In genomic region chr16:43575066-43575465, GRCm38 (mm10) we compare ENCODE assay signal across 8 mouse cellular contexts.
A peak's percentile ranks its signal among the peaks of the same experiment; 100 is the strongest.
DNase-seq lines count a peak whose midpoint lies in the region; ATAC-seq and TF ChIP-seq lines count a peak whose summit lies in the region.

No protein-coding gene starts in this region.

- peaks cover 42% of the 10 kb centered on the region for H3K4me1 ChIP-seq in heart, adult 2 months (ENCODE audit: control insufficient read depth, insufficient read depth, low read length)
- H3K4me1 ChIP-seq in neural tube, embryonic 13.5 days (replicated peaks): peaks cover 64% of the 10 kb centered on the region
- peaks cover 21 to 69% of the 10 kb centered on the region in 2 experiments for H3K4me1 ChIP-seq in heart, embryonic 14.5 days (ENCODE audit: control insufficient read depth in 2 of 2, insufficient read depth in 2 of 2, low read length in 2 of 2)
- H3K4me1 ChIP-seq in liver, embryonic 12.5 days: peaks cover 6% of the 10 kb centered on the region; the same call in 1 of the 2 replicates

- intact Hi-C loops in heart, adult 2 months (cut with DNase I): loop anchor here (5.0 to 10.0 kb wide), 3 partner anchors 70 to 698 kb away; partner anchors contain the start of gene Zbtb20
- intact Hi-C loops in heart, postnatal 25 days (cut with DNase I): loop anchor here (5.0 to 10.0 kb wide), 3 partner anchors 33 to 660 kb away; no protein-coding TSS in a partner anchor
- intact Hi-C loops in left cerebral cortex, postnatal 25 days (cut with DNase I): loop anchor here (2.0 to 10.0 kb wide), 3 partner anchors 34 to 740 kb away; no protein-coding TSS in a partner anchor

- H3K9me3 ChIP-seq in neural tube, embryonic 13.5 days: no peaks in the 10 kb centered on the region
- no peaks in the 10 kb centered on the region for H3K9me3 ChIP-seq in heart, embryonic 14.5 days (ENCODE audit: control insufficient read depth, low read length)
- no peaks in the 10 kb centered on the region for H3K9me3 ChIP-seq in liver, embryonic 12.5 days (replicated peaks)

- DNase-seq in heart, adult 2 months: no peak
- no peak for DNase-seq in heart, postnatal 25 days (ENCODE audit: low spot score)
- DNase-seq in neural tube, embryonic 10.5 days (ENCODE audit: extremely low spot score, low spot score): no peak
- DNase-seq in testis, postnatal 10 days (ENCODE audit: low spot score): peak; percentile 68
- DNase-seq in left cerebral cortex, postnatal 25 days (ENCODE audit: low spot score in 2 of 2): no peak

- no peak overlapping the region for H3K4me3 ChIP-seq in heart, adult 2 months
- H3K4me3 ChIP-seq in neural tube, embryonic 13.5 days: no peak overlapping the region
- no peak overlapping the region for H3K4me3 ChIP-seq in heart, embryonic 14.5 days (ENCODE audit: control insufficient read depth in 1 of 2, insufficient read depth in 1 of 2, low read depth in 1 of 2, low read length in 2 of 2)
- no peak overlapping the region for H3K4me3 ChIP-seq in liver, embryonic 12.5 days

- no peak for TF ChIP-seq POLR2A in heart, adult 2 months (IDR thresholded peaks at IDR 0.05; ENCODE audit: insufficient read depth, low read depth, low read length)

- TF ChIP-seq EP300 in heart, adult 2 months (IDR thresholded peaks at IDR 0.05; ENCODE audit: insufficient read depth, low read depth, low read length): no peak

- peak; percentile 34; the same call in 1 of the 2 replicates for ATAC-seq in neural tube, embryonic 13.5 days (ENCODE audit: low read depth)
- no peak for ATAC-seq in heart, embryonic 14.5 days (ENCODE audit: insufficient number of reproducible peaks, insufficient read depth, low FRiP score, low read depth)
- no peak for ATAC-seq in liver, embryonic 12.5 days

- peak overlapping the region; percentile 90 for H3K27ac ChIP-seq in heart, adult 2 months
- peak overlapping the region; percentile 75 for H3K27ac ChIP-seq in neural tube, embryonic 13.5 days (replicated peaks)
- H3K27ac ChIP-seq in heart, embryonic 14.5 days (replicated peaks in 1 of 2; ENCODE audit: control insufficient read depth in 1 of 2, insufficient read depth in 1 of 2, low read depth in 2 of 2, low read length in 2 of 2): peak overlapping the region; percentile 47 to 81; a peak in 3 of 4 replicates
- H3K27ac ChIP-seq in liver, embryonic 12.5 days: no peak overlapping the region

- H3K79me2 ChIP-seq in heart, adult 2 months (replicated peaks; ENCODE audit: control insufficient read depth, insufficient read depth, low read length): no peaks in the 10 kb centered on the region

- H3K27me3 ChIP-seq in heart, adult 2 months (ENCODE audit: control insufficient read depth, insufficient read depth, low read length): no peaks in the 10 kb centered on the region
- no peaks in the 10 kb centered on the region for H3K27me3 ChIP-seq in neural tube, embryonic 13.5 days
- H3K27me3 ChIP-seq in heart, embryonic 14.5 days (ENCODE audit: control insufficient read depth, insufficient read depth, low read length): no peaks in the 10 kb centered on the region
- H3K27me3 ChIP-seq in liver, embryonic 12.5 days (replicated peaks): no peaks in the 10 kb centered on the region; the same call in 1 of the 2 replicates

- no peak overlapping the region for H3K4me2 ChIP-seq in neural tube, embryonic 13.5 days
- peak overlapping the region; percentile 31 for H3K4me2 ChIP-seq in heart, embryonic 14.5 days (ENCODE audit: low read length)
- H3K4me2 ChIP-seq in liver, embryonic 12.5 days: no peak overlapping the region

- peaks cover 41% of the 10 kb centered on the region for H3K36me3 ChIP-seq in heart, adult 2 months (ENCODE audit: control insufficient read depth, insufficient read depth, low read length)
- peaks cover 31% of the 10 kb centered on the region for H3K36me3 ChIP-seq in neural tube, embryonic 13.5 days
- peaks cover 17% of the 10 kb centered on the region for H3K36me3 ChIP-seq in heart, embryonic 14.5 days (ENCODE audit: control insufficient read depth, insufficient read depth, low read length)
- no peaks in the 10 kb centered on the region for H3K36me3 ChIP-seq in liver, embryonic 12.5 days

- no peak overlapping the region; the same call in 1 of the 2 replicates for H3K9ac ChIP-seq in heart, adult 2 months (ENCODE audit: low read depth, low read length)
- peak overlapping the region; percentile 38; the same call in 1 of the 2 replicates for H3K9ac ChIP-seq in neural tube, embryonic 13.5 days
- H3K9ac ChIP-seq in heart, embryonic 14.5 days (ENCODE audit: low read length): peak overlapping the region; percentile 59; the same call in 1 of the 2 replicates
- no peak overlapping the region for H3K9ac ChIP-seq in liver, embryonic 12.5 days

- WGBS in heart, adult 2 months: 61% methylated on average over 4 of the region's 4 CpGs
- WGBS in neural tube, embryonic 13.5 days: 32% methylated on average over 4 of the region's 4 CpGs
- WGBS in heart, embryonic 14.5 days: 27% methylated on average over 4 of the region's 4 CpGs
- WGBS in liver, embryonic 12.5 days (ENCODE audit: insufficient replicate concordance): 58% methylated on average over 4 of the region's 4 CpGs

- TF ChIP-seq CTCF in heart, adult 2 months (IDR thresholded peaks at IDR 0.05): no peak

Comparison
In these comparisons a context has a peak if more than half of its experiments do, and no peak if none do; other contexts are left out.
1. H3K9ac ChIP-seq: peak in neural tube, embryonic 13.5 days (single experiment) and heart, embryonic 14.5 days (single experiment); none in heart, adult 2 months (single experiment) and liver, embryonic 12.5 days (single experiment).